Mouse (Mus musculus) liver, postnatal 0 days (tissue): ENCODE results near the gene Riok1. TPM values are rescaled to one million over a fixed set of nuclear protein-coding genes. Genes with fewer than 3 reads are reported as not detected.

Source experiments
- ATAC-seq: fragments of 200-750 bp; cut with Nextera tagmentation; 2 replicates; pipeline ENCODE4 v1.8.0; 2017; ENCODE audit warnings: mild to moderate bottlenecking, moderate library complexity
- DNase-seq: peaks from one replicate; pipeline ENCODE4 v3.0.0-alpha.2; 2016
- H3K27ac ChIP-seq: fragments of 300-500 bp; sonication (generic); 2 replicates; pipeline ENCODE4 v1.5.1; 2014; ENCODE audit warnings: antibody characterized with exemption, moderate library complexity, mild to moderate bottlenecking, low read depth
- H3K27me3 ChIP-seq: fragments of 300-500 bp; sonication (generic); 2 replicates; pipeline ENCODE4 v1.6.1; 2014; ENCODE audit warnings: low read length, control low read depth, mixed read lengths; ENCODE audit not compliant: insufficient read depth
- H3K36me3 ChIP-seq: fragments of 300-500 bp; sonication (generic); replicated peaks from 2 replicates; pipeline ENCODE4 v1.6.1; 2014; ENCODE audit warnings: mild to moderate bottlenecking, control low read depth, low read length, moderate library complexity, mixed read lengths; ENCODE audit not compliant: insufficient read depth
- H3K4me1 ChIP-seq: fragments of 300-500 bp; sonication (generic); 2 replicates; pipeline ENCODE4 v1.6.1; 2014; ENCODE audit warnings: antibody characterized with exemption, mild to moderate bottlenecking, control low read depth; ENCODE audit not compliant: insufficient read depth
- H3K4me2 ChIP-seq: fragments of 300-500 bp; sonication (generic); 2 replicates; pipeline ENCODE4 v1.6.1; 2014; ENCODE audit warnings: low read depth, mild to moderate bottlenecking, low read length, moderate library complexity, mixed read lengths
- H3K4me3 ChIP-seq: fragments of 300-500 bp; sonication (generic); 2 replicates; pipeline ENCODE4 v1.5.1; 2014; ENCODE audit warnings: low read depth, low read length
- H3K9ac ChIP-seq: fragments of 300-500 bp; sonication (generic); replicated peaks from 2 replicates; pipeline ENCODE4 v1.6.1; 2014; ENCODE audit warnings: mild to moderate bottlenecking, moderate library complexity
- H3K9me3 ChIP-seq: fragments of 300-500 bp; sonication (generic); 2 replicates; pipeline ENCODE4 v1.6.1; 2016; ENCODE audit warnings: mild to moderate bottlenecking, control low read depth, low read length, mixed read lengths
- CTCF ChIP-seq: sonication (generic); IDR thresholded peaks from 2 replicates; pipeline ENCODE4 v1.5.1; 2016; ENCODE audit warnings: antibody characterized with exemption, low read depth
- EP300 ChIP-seq: IDR thresholded peaks from 2 replicates; pipeline ENCODE4 v1.6.1; 2016; ENCODE audit warnings: antibody characterized with exemption, low read depth, mild to moderate bottlenecking
- WGBS: fragments of 180-500 bp; shearing (Covaris S2); extraction: QIAGEN DNeasy Blood & Tissue Kit; methylation state at CpG from one replicate; pipeline ENCODE4 v1.1.7; 2014; ENCODE audit not compliant: insufficient replicate concordance; 5-methylcytosine and 5-hydroxymethylcytosine counted together
- polyA plus RNA-seq: library from polyadenylated mRNA; unstranded; fragments of >200 nt; fragmentation: Nextera tagmentation; extraction: Ambion mirVana; gene quantifications from 2 replicates; pipeline ENCODE4 v1.2.1, GENCODE M21; 2015

The Riok1 gene
- polyA plus RNA-seq, 1 experiment from 2014 or later = 14.6 TPM

GRCm38 (mm10) chr13:38015591-38015990 lies 21.2 kb upstream of the Riok1 start:
- DNase-seq (no peak), ATAC-seq (no peak)
- H3K9me3 ChIP-seq = no peaks in the 10 kb centered on the region
- H3K9ac ChIP-seq = no peak overlapping the region
- no peak overlapping the region for H3K4me2 ChIP-seq
- 73% methylated on average over 4 of the region's 4 CpGs for WGBS
- H3K4me1 ChIP-seq = peaks cover 2% of the 10 kb centered on the region
- H3K36me3 ChIP-seq = no peaks in the 10 kb centered on the region
- H3K4me3 ChIP-seq = no peak overlapping the region
- H3K27me3 ChIP-seq = no peaks in the 10 kb centered on the region
- no peak overlapping the region for H3K27ac ChIP-seq
- TF ChIP-seq EP300 (no peak), CTCF (no peak)

GRCm38 (mm10) chr13:38018791-38019190 lies 18.0 kb upstream of the Riok1 start:
- TF ChIP-seq CTCF (no peak), EP300 (no peak)

GRCm38 (mm10) chr13:38025874-38026273 lies 10.9 kb upstream of the Riok1 start:
- Histone ChIP-seq H3K27ac (no peak overlapping the region), H3K9ac (no peak overlapping the region), H3K4me2 (no peak overlapping the region), H3K4me1 (no peaks in the 10 kb centered on the region; the same call in 1 of the 2 replicates), H3K36me3 (no peaks in the 10 kb centered on the region), H3K9me3 (no peaks in the 10 kb centered on the region), H3K27me3 (no peaks in the 10 kb centered on the region), H3K4me3 (no peak overlapping the region)
- 70% methylated on average over 4 of the region's 4 CpGs for WGBS
- ATAC-seq = no peak
- no peak for DNase-seq
- no peak for TF ChIP-seq EP300
- peak; percentile 54 for TF ChIP-seq CTCF

More at GRCm38 (mm10) chr13:38018791-38019190, 18.0 kb upstream of the Riok1 start:
- 57% methylated on average over 3 of the region's 3 CpGs for WGBS
- Histone ChIP-seq H3K9ac (no peak overlapping the region), H3K27ac (no peak overlapping the region), H3K36me3 (no peaks in the 10 kb centered on the region), H3K4me1 (no peaks in the 10 kb centered on the region), H3K27me3 (no peaks in the 10 kb centered on the region), H3K4me2 (no peak overlapping the region), H3K4me3 (no peak overlapping the region), H3K9me3 (no peaks in the 10 kb centered on the region)
- no peak for DNase-seq
- ATAC-seq = no peak

- WGBS = 55% methylated on average over 6 of the region's 6 CpGs
- no peak overlapping the region for H3K4me2 ChIP-seq
- H3K36me3 ChIP-seq = no peaks in the 10 kb centered on the region
- no peak for ATAC-seq
- H3K4me1 ChIP-seq = no peaks in the 10 kb centered on the region; the same call in 1 of the 2 replicates
- H3K9ac ChIP-seq = no peak overlapping the region
- H3K4me3 ChIP-seq = no peak overlapping the region
- H3K27me3 ChIP-seq = no peaks in the 10 kb centered on the region
- peak overlapping the region; percentile 18 for H3K27ac ChIP-seq
- DNase-seq = no peak
- TF ChIP-seq CTCF (no peak), EP300 (no peak)
- no peaks in the 10 kb centered on the region for H3K9me3 ChIP-seq
Measured at GRCm38 (mm10) chr13:38027618-38028248, 9.1 kb upstream of the Riok1 start.

GRCm38 (mm10) chr13:38028407-38028806 lies 8.4 kb upstream of the Riok1 start:
- H3K4me1 ChIP-seq = no peaks in the 10 kb centered on the region; the same call in 1 of the 2 replicates
- no peaks in the 10 kb centered on the region for H3K27me3 ChIP-seq

GRCm38 (mm10) chr13:38037044-38037687 lies 371 bp downstream of the Riok1 start, which contains the start of gene Cage1:
TSS of gene Cage1 (minus strand) at chr13:38037069.
- under 1% methylated on average over 47 of the region's 47 CpGs for WGBS
- H3K4me2 ChIP-seq = peak within 1 kb of the TSS; percentile 95

More at GRCm38 (mm10) chr13:38028407-38028806, 8.4 kb upstream of the Riok1 start:
- ATAC-seq = no peak
- TF ChIP-seq CTCF = no peak
- no peak for TF ChIP-seq EP300
- H3K9ac ChIP-seq = no peak overlapping the region
- DNase-seq = no peak
- peak overlapping the region; percentile 18 for H3K27ac ChIP-seq
- no peak overlapping the region for H3K4me3 ChIP-seq
- H3K36me3 ChIP-seq = no peaks in the 10 kb centered on the region
- no peak overlapping the region for H3K4me2 ChIP-seq
- whole genome bisulfite sequencing = 62% methylated on average over 4 of the region's 4 CpGs
- H3K9me3 ChIP-seq = no peaks in the 10 kb centered on the region

More at GRCm38 (mm10) chr13:38037044-38037687, 371 bp downstream of the Riok1 start, which contains the start of gene Cage1:
- Histone ChIP-seq H3K36me3 (peaks cover 25% of the 10 kb centered on the region), H3K4me3 (peak within 1 kb of the TSS; percentile 95), H3K9ac (peak within 1 kb of the TSS; percentile 96), H3K4me1 (peaks cover 22% of the 10 kb centered on the region), H3K27ac (peak within 1 kb of the TSS; percentile 93), H3K9me3 (no peaks in the 10 kb centered on the region), H3K27me3 (no peaks in the 10 kb centered on the region)
- DNase-seq = peak; percentile 98
- TF ChIP-seq CTCF (peak; percentile 54), EP300 (no peak; the same call in 1 of the 2 replicates)
- peak; percentile 98 for ATAC-seq
